Mouse (Mus musculus) C2C12 (cell line): Measurements from ENCODE around the gene Myo19.

ENCODE experiments used
- CEBPB ChIP-seq: IDR thresholded peaks from one replicate; pipeline ENCODE4 v1.6.1; 2011; ENCODE audit warnings: low read depth, mild to moderate bottlenecking, control low read depth, moderate library complexity
- CTCF ChIP-seq: IDR thresholded peaks from one replicate; pipeline ENCODE4 v1.5.1; 2011; ENCODE audit not compliant: control insufficient read depth, insufficient read depth, insufficient read length
- FOSL1 ChIP-seq: IDR thresholded peaks from one replicate; pipeline ENCODE4 v1.8.0; 2011; ENCODE audit warnings: mild to moderate bottlenecking, low read length; ENCODE audit not compliant: poor library complexity, insufficient read depth, severe bottlenecking
- MAX ChIP-seq: IDR thresholded peaks from one replicate; pipeline ENCODE4 v1.6.1; 2011; ENCODE audit warnings: mild to moderate bottlenecking, control low read depth
- MYOD1 ChIP-seq: IDR thresholded peaks from one replicate; pipeline ENCODE4 v1.6.1; 2011; ENCODE audit warnings: low read depth; ENCODE audit not compliant: control insufficient read depth, insufficient read length
- MYOG ChIP-seq: IDR thresholded peaks from one replicate; pipeline ENCODE4 v1.6.1; 2011; ENCODE audit not compliant: control insufficient read depth, insufficient read length; ENCODE audit errors: extremely low read depth
- USF1 ChIP-seq: IDR thresholded peaks from one replicate; pipeline ENCODE4 v1.6.1; 2011; ENCODE audit warnings: low read depth, mild to moderate bottlenecking, control low read depth, moderate library complexity

GRCm38 (mm10) chr11:84893113-84893512, 13.2 kb downstream of the Myo19 start:
- no peak for TF ChIP-seq CTCF
- TF ChIP-seq USF1, result no peak
- TF ChIP-seq MAX, result no peak
- TF ChIP-seq MYOG, result no peak
- TF ChIP-seq MYOD1, result no peak
- no peak for TF ChIP-seq FOSL1
- TF ChIP-seq CEBPB, result no peak
